Mouse (Mus musculus): ENCODE results near the gene Slc7a4. TPM values are rescaled to one million over a fixed set of nuclear protein-coding genes. Genes with fewer than 3 reads are reported as not detected.
"Not testable (repeated sequence)": the region's sequence is repeated elsewhere in the genome, so short reads cannot be mapped to it uniquely, and the experiment has no call there.

The Slc7a4 gene
- 2.7 and 2.9 TPM in 2 replicates for polyA plus RNA-seq (2016; fragmentation: Nextera tagmentation; extraction: Ambion mirVana)

GRCm38 (mm10) chr16:17583064-17583463, at the start of gene Slc7a4:
Slc7a4 (minus strand) TSS chr16:17583214.
- H3K9ac ChIP-seq (replicated peaks), result no peak within 1 kb of the TSS
- WGBS, result 18% methylated on average over 8 of the region's 8 CpGs

GRCm38 (mm10) chr16:17632580-17632979, 49.6 kb upstream of the Slc7a4 start:
- 98% methylated on average over 2 of the region's 2 CpGs for WGBS
- Histone ChIP-seq H3K4me1 (replicated peaks) (no peaks in the 10 kb centered on the region), H3K36me3 (peaks cover 94% of the 10 kb centered on the region), H3K9ac (replicated peaks) (no peak overlapping the region), H3K4me3 (replicated peaks) (no peak overlapping the region), H3K27ac (no peak overlapping the region), H3K4me2 (no peak overlapping the region), H3K9me3 (no peaks in the 10 kb centered on the region), H3K27me3 (no peaks in the 10 kb centered on the region)
- no peak for ATAC-seq (ENCODE audit: insufficient number of reproducible peaks, insufficient read depth, low FRiP score, low TSS enrichment, low read depth)

More at GRCm38 (mm10) chr16:17583064-17583463, at the start of gene Slc7a4:
- Histone ChIP-seq H3K4me3 (replicated peaks) (no peak within 1 kb of the TSS), H3K4me1 (replicated peaks) (no peaks in the 10 kb centered on the region), H3K4me2 (no peak within 1 kb of the TSS), H3K27me3 (peaks cover 8% of the 10 kb centered on the region), H3K27ac (no peak within 1 kb of the TSS), H3K9me3 (peaks cover under 1% of the 10 kb centered on the region; the same call in 1 of the 2 replicates), H3K36me3 (no peaks in the 10 kb centered on the region)
- no peak for ATAC-seq (ENCODE audit: insufficient number of reproducible peaks, insufficient read depth, low FRiP score, low TSS enrichment, low read depth)

- Histone ChIP-seq H3K36me3 (peaks cover 94% of the 10 kb centered on the region), H3K4me1 (replicated peaks) (no peaks in the 10 kb centered on the region), H3K4me3 (replicated peaks) (no peak overlapping the region), H3K4me2 (no peak overlapping the region), H3K27ac (no peak overlapping the region), H3K9ac (replicated peaks) (no peak overlapping the region), H3K9me3 (no peaks in the 10 kb centered on the region), H3K27me3 (no peaks in the 10 kb centered on the region)
- no peak for ATAC-seq (ENCODE audit: insufficient number of reproducible peaks, insufficient read depth, low FRiP score, low TSS enrichment, low read depth)
- WGBS, result 90% methylated on average over 5 of the region's 5 CpGs
Measured at GRCm38 (mm10) chr16:17626269-17626555, 43.2 kb upstream of the Slc7a4 start.

GRCm38 (mm10) chr16:17625488-17626268, 42.7 kb upstream of the Slc7a4 start:
- H3K4me1 ChIP-seq (replicated peaks), result peaks cover 4% of the 10 kb centered on the region
- peaks cover 90% of the 10 kb centered on the region for H3K36me3 ChIP-seq
- H3K4me2 ChIP-seq, result no peak overlapping the region
- no peaks in the 10 kb centered on the region for H3K27me3 ChIP-seq
- H3K9ac ChIP-seq (replicated peaks), result no peak overlapping the region
- no peak for ATAC-seq (ENCODE audit: insufficient number of reproducible peaks, insufficient read depth, low FRiP score, low TSS enrichment, low read depth)
- no peaks in the 10 kb centered on the region for H3K9me3 ChIP-seq
- 72% methylated on average over 8 of the region's 8 CpGs for WGBS
- H3K27ac ChIP-seq, result no peak overlapping the region
- no peak overlapping the region for H3K4me3 ChIP-seq (replicated peaks)

- H3K36me3 ChIP-seq, result peaks cover 52% of the 10 kb centered on the region
- H3K27me3 ChIP-seq, result no peaks in the 10 kb centered on the region
- no peaks in the 10 kb centered on the region for H3K9me3 ChIP-seq
- H3K9ac ChIP-seq (replicated peaks), result no peak overlapping the region
- H3K4me1 ChIP-seq (replicated peaks), result peaks cover 16% of the 10 kb centered on the region
- no peak overlapping the region for H3K4me2 ChIP-seq
- no peak for ATAC-seq (ENCODE audit: insufficient number of reproducible peaks, insufficient read depth, low FRiP score, low TSS enrichment, low read depth)
- no peak overlapping the region for H3K4me3 ChIP-seq (replicated peaks)
- 91% methylated on average over 1 of the region's 1 CpGs for WGBS
- no peak overlapping the region for H3K27ac ChIP-seq
Measured at GRCm38 (mm10) chr16:17621936-17622335, 38.9 kb upstream of the Slc7a4 start.

- H3K4me2 ChIP-seq, result peak within 1 kb of the TSS; percentile 85
- peak; percentile 72 for ATAC-seq (ENCODE audit: insufficient number of reproducible peaks, insufficient read depth, low FRiP score, low TSS enrichment, low read depth)
- H3K4me1 ChIP-seq (replicated peaks), result peaks cover 16% of the 10 kb centered on the region
- no peaks in the 10 kb centered on the region for H3K9me3 ChIP-seq
- WGBS, result 2% methylated on average over 60 of the region's 60 CpGs
- H3K27ac ChIP-seq, result peak within 1 kb of the TSS; percentile 23; the same call in 1 of the 2 replicates
- H3K36me3 ChIP-seq, result peaks cover 29% of the 10 kb centered on the region
- H3K27me3 ChIP-seq, result no peaks in the 10 kb centered on the region
- peak within 1 kb of the TSS; percentile 96 for H3K4me3 ChIP-seq (replicated peaks)
- H3K9ac ChIP-seq (replicated peaks), result peak within 1 kb of the TSS; percentile 87
Measured at GRCm38 (mm10) chr16:17619198-17620105, 36.4 kb upstream of the Slc7a4 start, which contains the start of gene Smpd4. Smpd4 (plus strand) TSS chr16:17619354.

- WGBS, result 16% methylated on average over 13 of the region's 13 CpGs
- H3K4me2 ChIP-seq, result peak overlapping the region; percentile 15; the same call in 1 of the 2 replicates
- 0 out of 2 replicates have a peak overlapping the region, but pooled peaks have one; percentile 6 for H3K4me3 ChIP-seq (replicated peaks)
Measured at GRCm38 (mm10) chr16:17617922-17618565, 35.0 kb upstream of the Slc7a4 start.

GRCm38 (mm10) chr16:17616212-17616611, 33.2 kb upstream of the Slc7a4 start:
- 84% methylated on average over 5 of the region's 5 CpGs for WGBS
- no peaks in the 10 kb centered on the region for H3K9me3 ChIP-seq
- H3K27ac ChIP-seq, result no peak overlapping the region

More at GRCm38 (mm10) chr16:17617922-17618565, 35.0 kb upstream of the Slc7a4 start:
- peak; percentile 65 for ATAC-seq (ENCODE audit: insufficient number of reproducible peaks, insufficient read depth, low FRiP score, low TSS enrichment, low read depth)
- Histone ChIP-seq H3K27ac (no peak overlapping the region), H3K4me1 (replicated peaks) (peaks cover 16% of the 10 kb centered on the region), H3K9ac (replicated peaks) (no peak overlapping the region), H3K36me3 (peaks cover 16% of the 10 kb centered on the region), H3K9me3 (no peaks in the 10 kb centered on the region), H3K27me3 (no peaks in the 10 kb centered on the region)

GRCm38 (mm10) chr16:17614740-17615139, 31.7 kb upstream of the Slc7a4 start:
- ATAC-seq (ENCODE audit: insufficient number of reproducible peaks, insufficient read depth, low FRiP score, low TSS enrichment, low read depth); H3K4me1 ChIP-seq (replicated peaks); H3K9ac ChIP-seq (replicated peaks); H3K4me2 ChIP-seq; H3K27me3 ChIP-seq; H3K4me3 ChIP-seq (replicated peaks); H3K27ac ChIP-seq; H3K9me3 ChIP-seq; H3K36me3 ChIP-seq: not testable (repeated sequence)
- WGBS, result 91% methylated on average over 6 of the region's 6 CpGs

More at GRCm38 (mm10) chr16:17616212-17616611, 33.2 kb upstream of the Slc7a4 start:
- Histone ChIP-seq H3K4me3 (replicated peaks) (no peak overlapping the region), H3K4me2 (no peak overlapping the region), H3K4me1 (replicated peaks) (peaks cover 16% of the 10 kb centered on the region), H3K9ac (replicated peaks) (no peak overlapping the region), H3K27me3 (no peaks in the 10 kb centered on the region), H3K36me3 (no peaks in the 10 kb centered on the region)
- ATAC-seq (ENCODE audit: insufficient number of reproducible peaks, insufficient read depth, low FRiP score, low TSS enrichment, low read depth), result no peak

- Histone ChIP-seq H3K9me3 (no peaks in the 10 kb centered on the region; the same call in 1 of the 2 replicates), H3K4me3 (replicated peaks) (no peak overlapping the region), H3K36me3 (no peaks in the 10 kb centered on the region), H3K27me3 (no peaks in the 10 kb centered on the region), H3K27ac (no peak overlapping the region), H3K4me2 (no peak overlapping the region), H3K4me1 (replicated peaks) (no peaks in the 10 kb centered on the region), H3K9ac (replicated peaks) (no peak overlapping the region)
- 72% methylated on average over 4 of the region's 4 CpGs for WGBS
- no peak for ATAC-seq (ENCODE audit: insufficient number of reproducible peaks, insufficient read depth, low FRiP score, low TSS enrichment, low read depth)
Measured at GRCm38 (mm10) chr16:17611383-17611782, 28.4 kb upstream of the Slc7a4 start.

GRCm38 (mm10) chr16:17605684-17606083, 22.7 kb upstream of the Slc7a4 start:
- ATAC-seq (ENCODE audit: insufficient number of reproducible peaks, insufficient read depth, low FRiP score, low TSS enrichment, low read depth), result no peak
- Histone ChIP-seq H3K27ac (no peak overlapping the region), H3K4me3 (replicated peaks) (no peak overlapping the region)

More at GRCm38 (mm10) chr16:17605684-17606083, 22.7 kb upstream of the Slc7a4 start:
- no peaks in the 10 kb centered on the region for H3K36me3 ChIP-seq
- H3K27me3 ChIP-seq, result no peaks in the 10 kb centered on the region; the same call in 1 of the 2 replicates
- no peak overlapping the region for H3K4me2 ChIP-seq
- no peak overlapping the region for H3K9ac ChIP-seq (replicated peaks)
- 79% methylated on average over 5 of the region's 5 CpGs for WGBS
- no peaks in the 10 kb centered on the region; the same call in 1 of the 2 replicates for H3K9me3 ChIP-seq
- H3K4me1 ChIP-seq (replicated peaks), result no peaks in the 10 kb centered on the region
